Mouse (Mus musculus): ENCODE measurements at regions not wholly inside any gene's neighbourhood (a gene's known extent, or its start where the extent isn't known, plus 50 kb on each side); places are given as distances from the start of the nearest gene placed in this dataset.

DNA sequence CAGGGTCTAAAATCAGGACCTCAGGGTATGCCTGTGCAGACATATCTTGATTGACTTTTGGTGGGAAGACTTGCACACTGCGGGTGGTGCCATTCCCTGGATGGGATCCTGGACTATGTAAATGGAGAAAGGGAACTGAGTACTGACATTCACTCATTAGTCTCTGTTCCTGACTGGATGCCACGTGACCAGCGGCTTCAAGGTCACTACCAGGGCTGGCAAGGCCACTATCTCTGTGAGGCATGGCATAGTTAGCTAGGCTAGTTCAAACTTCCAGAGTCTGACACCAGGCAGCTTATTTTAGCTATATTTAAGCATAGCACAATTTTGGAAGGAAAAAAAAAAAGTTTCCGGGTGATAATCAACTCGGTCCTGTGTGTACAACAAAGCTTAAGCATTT lies 108.0 kb upstream of the Gm6657 start:
- H3K27me3 ChIP-seq (ENCODE audit: insufficient read depth, low read length) = no peaks in the 10 kb centered on the region
- TF ChIP-seq POU5F1 (IDR thresholded peaks at IDR 0.05; ENCODE audit: borderline replicate concordance, low read length) = no peak
- no peak for TF ChIP-seq NANOG (IDR thresholded peaks at IDR 0.05; ENCODE audit: borderline replicate concordance, low read length)
- no peak for TF ChIP-seq CTCF (conservative IDR thresholded peaks at IDR 0.05; ENCODE audit: low read length)
- no peaks in the 10 kb centered on the region for H3K4me1 ChIP-seq (replicated peaks; ENCODE audit: low read depth, low read length)
- H3K4me3 ChIP-seq (replicated peaks; ENCODE audit: low read length) = no peak overlapping the region
- no peaks in the 10 kb centered on the region for H3K36me3 ChIP-seq (ENCODE audit: insufficient read depth, low read length)
- H3K9me3 ChIP-seq (ENCODE audit: low read length) = no peaks in the 10 kb centered on the region

DNA sequence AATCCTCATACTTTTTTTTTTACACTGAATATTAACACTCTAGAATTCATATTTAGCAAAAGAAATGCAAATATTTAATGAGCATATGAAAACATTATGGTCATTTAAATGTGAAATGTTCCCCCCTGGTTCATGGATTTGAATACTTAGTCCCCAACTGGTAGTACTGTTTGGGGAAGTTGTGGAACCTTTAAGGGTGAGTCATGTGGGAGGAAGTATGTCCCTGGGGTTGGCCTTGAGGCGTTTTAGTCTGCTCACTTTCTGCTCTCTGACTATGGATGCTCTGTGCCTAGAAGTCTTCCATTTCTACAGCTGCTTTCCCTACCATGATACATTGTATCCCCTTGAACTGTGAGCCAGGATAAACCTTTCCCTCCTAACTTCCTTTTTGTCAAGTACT lies 106.1 kb upstream of the Gm6657 start:
- Histone ChIP-seq H3K4me3 (replicated peaks; ENCODE audit: low read length) (no peak overlapping the region), H3K27me3 (ENCODE audit: insufficient read depth, low read length) (no peaks in the 10 kb centered on the region), H3K9me3 (ENCODE audit: low read length) (no peaks in the 10 kb centered on the region), H3K4me1 (replicated peaks; ENCODE audit: low read depth, low read length) (no peaks in the 10 kb centered on the region), H3K36me3 (ENCODE audit: insufficient read depth, low read length) (no peaks in the 10 kb centered on the region)
- TF ChIP-seq CTCF (conservative IDR thresholded peaks at IDR 0.05; ENCODE audit: low read length) (no peak), NANOG (IDR thresholded peaks at IDR 0.05; ENCODE audit: borderline replicate concordance, low read length) (no peak), POU5F1 (IDR thresholded peaks at IDR 0.05; ENCODE audit: borderline replicate concordance, low read length) (no peak)

DNA sequence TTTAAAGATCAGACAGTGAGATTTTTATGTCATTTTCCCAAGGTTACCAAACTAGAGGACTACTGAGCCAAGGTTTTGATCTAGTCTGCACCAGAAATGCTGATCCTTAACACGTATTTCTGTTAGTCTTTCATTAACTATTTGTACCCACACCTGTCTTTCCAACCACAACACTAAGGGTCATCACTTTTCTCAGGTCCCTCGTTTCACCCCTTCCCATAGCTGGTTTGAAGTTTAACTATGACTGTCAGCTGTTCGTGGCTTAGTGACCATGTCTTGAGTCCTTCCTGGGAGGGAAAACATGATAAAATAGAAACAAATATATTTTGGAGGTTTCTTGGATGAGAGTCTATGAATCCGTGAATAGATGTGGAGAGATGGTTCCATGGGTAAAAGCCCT lies 99.6 kb upstream of the Gm6657 start:
- no peak for TF ChIP-seq CTCF (conservative IDR thresholded peaks at IDR 0.05; ENCODE audit: low read length)
- no peak for TF ChIP-seq NANOG (IDR thresholded peaks at IDR 0.05; ENCODE audit: borderline replicate concordance, low read length)
- no peak for TF ChIP-seq POU5F1 (IDR thresholded peaks at IDR 0.05; ENCODE audit: borderline replicate concordance, low read length)
- Histone ChIP-seq H3K4me3 (replicated peaks; ENCODE audit: low read length) (no peak overlapping the region), H3K36me3 (ENCODE audit: insufficient read depth, low read length) (no peaks in the 10 kb centered on the region), H3K9me3 (ENCODE audit: low read length) (no peaks in the 10 kb centered on the region), H3K27me3 (ENCODE audit: insufficient read depth, low read length) (no peaks in the 10 kb centered on the region), H3K4me1 (replicated peaks; ENCODE audit: low read depth, low read length) (no peaks in the 10 kb centered on the region)

DNA sequence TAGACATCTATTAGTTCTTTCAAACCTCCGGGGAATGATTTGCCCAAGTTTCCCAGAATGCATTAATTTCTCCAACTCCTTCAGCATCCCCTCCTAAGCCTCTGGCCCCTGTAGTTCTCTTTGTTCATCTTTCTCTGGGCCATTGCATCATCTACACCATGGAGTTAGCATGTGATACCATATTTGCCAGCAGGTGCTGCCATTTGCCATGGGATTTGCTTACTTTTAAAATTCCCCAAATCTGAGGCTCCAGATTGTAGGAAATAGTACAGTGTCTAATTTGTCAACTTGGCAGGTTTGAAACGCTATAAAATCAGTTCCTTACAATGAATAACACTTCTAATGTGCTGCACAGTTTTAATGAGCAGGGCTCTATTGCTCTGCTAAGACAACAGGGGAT lies 98.7 kb upstream of the Gm6657 start:
- Histone ChIP-seq H3K36me3 (ENCODE audit: insufficient read depth, low read length) (no peaks in the 10 kb centered on the region), H3K27me3 (ENCODE audit: insufficient read depth, low read length) (no peaks in the 10 kb centered on the region; the same call in 1 of the 2 replicates), H3K9me3 (ENCODE audit: low read length) (no peaks in the 10 kb centered on the region), H3K4me3 (replicated peaks; ENCODE audit: low read length) (no peak overlapping the region), H3K4me1 (replicated peaks; ENCODE audit: low read depth, low read length) (no peaks in the 10 kb centered on the region)
- TF ChIP-seq NANOG (IDR thresholded peaks at IDR 0.05; ENCODE audit: borderline replicate concordance, low read length) = no peak
- TF ChIP-seq POU5F1 (IDR thresholded peaks at IDR 0.05; ENCODE audit: borderline replicate concordance, low read length) = no peak
- TF ChIP-seq CTCF (conservative IDR thresholded peaks at IDR 0.05; ENCODE audit: low read length) = no peak

DNA sequence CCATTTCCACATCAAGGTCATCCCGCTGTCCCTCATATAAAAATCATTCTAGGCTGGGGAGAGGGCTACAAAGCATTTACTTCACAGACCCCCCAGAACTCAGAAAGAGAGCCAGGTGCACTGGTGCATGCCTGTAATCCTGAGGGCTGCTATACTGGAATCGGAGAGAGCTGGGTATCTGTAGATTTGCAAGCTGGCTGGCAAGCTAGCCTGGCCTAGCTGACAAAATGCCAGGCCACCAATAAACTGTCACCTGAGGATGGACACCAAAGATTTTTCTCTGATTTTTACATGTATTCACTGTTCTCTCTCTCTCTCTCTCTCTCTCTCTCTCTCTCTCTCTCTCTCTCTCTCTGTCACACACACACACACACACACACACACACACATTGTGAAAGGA lies 98.1 kb upstream of the Gm6657 start:
- Histone ChIP-seq H3K27me3 (ENCODE audit: insufficient read depth, low read length) (no peaks in the 10 kb centered on the region; the same call in 1 of the 2 replicates), H3K9me3 (ENCODE audit: low read length) (no peaks in the 10 kb centered on the region), H3K4me1 (replicated peaks; ENCODE audit: low read depth, low read length) (no peaks in the 10 kb centered on the region), H3K36me3 (ENCODE audit: insufficient read depth, low read length) (no peaks in the 10 kb centered on the region), H3K4me3 (replicated peaks; ENCODE audit: low read length) (no peak overlapping the region)
- TF ChIP-seq POU5F1 (IDR thresholded peaks at IDR 0.05; ENCODE audit: borderline replicate concordance, low read length) = no peak
- TF ChIP-seq NANOG (IDR thresholded peaks at IDR 0.05; ENCODE audit: borderline replicate concordance, low read length) = no peak
- TF ChIP-seq CTCF (conservative IDR thresholded peaks at IDR 0.05; ENCODE audit: low read length) = no peak

DNA sequence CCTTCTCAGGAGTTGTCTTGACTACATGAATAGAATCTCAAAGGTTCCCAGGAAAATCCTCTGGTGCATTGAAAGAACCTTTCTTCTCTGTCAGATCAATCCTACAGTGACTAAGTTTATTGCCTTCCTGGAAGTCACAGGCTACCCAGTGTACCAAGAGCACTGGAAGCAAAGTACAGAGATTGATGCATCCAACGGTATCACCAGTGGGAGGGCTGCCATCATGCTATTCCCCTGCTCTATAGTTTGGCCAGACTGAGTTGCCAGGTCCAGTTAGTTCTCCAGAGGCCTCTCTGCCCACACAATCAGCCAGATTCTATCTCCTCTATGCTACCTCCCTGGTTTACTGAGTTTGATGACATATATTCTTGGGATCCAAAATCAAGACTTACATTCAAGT lies 96.9 kb upstream of the Gm6657 start:
- TF ChIP-seq CTCF (conservative IDR thresholded peaks at IDR 0.05; ENCODE audit: low read length) = no peak
- no peak for TF ChIP-seq NANOG (IDR thresholded peaks at IDR 0.05; ENCODE audit: borderline replicate concordance, low read length)
- no peak for TF ChIP-seq POU5F1 (IDR thresholded peaks at IDR 0.05; ENCODE audit: borderline replicate concordance, low read length)
- Histone ChIP-seq H3K27me3 (ENCODE audit: insufficient read depth, low read length) (no peaks in the 10 kb centered on the region; the same call in 1 of the 2 replicates), H3K36me3 (ENCODE audit: insufficient read depth, low read length) (no peaks in the 10 kb centered on the region), H3K4me1 (replicated peaks; ENCODE audit: low read depth, low read length) (no peaks in the 10 kb centered on the region), H3K4me3 (replicated peaks; ENCODE audit: low read length) (no peak overlapping the region), H3K9me3 (ENCODE audit: low read length) (no peaks in the 10 kb centered on the region)

DNA sequence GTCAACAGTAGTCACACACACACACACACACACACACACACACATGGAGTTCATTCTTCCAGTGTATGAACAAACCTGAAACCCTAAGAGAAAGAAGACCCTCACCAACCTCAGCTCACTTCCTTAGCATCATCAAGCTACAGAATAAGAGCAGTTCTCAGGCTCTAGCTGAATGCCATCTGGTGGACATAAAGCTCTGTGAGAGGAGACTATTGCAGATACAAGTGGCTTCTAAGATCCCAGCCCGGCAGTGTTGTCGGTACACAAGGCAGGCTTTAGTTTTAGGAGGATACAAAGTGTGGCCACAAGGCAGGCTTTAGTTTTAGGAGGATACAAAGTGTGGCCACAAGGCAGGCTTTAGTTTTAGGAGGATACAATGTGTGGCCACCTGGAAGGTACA lies 96.3 kb upstream of the Gm6657 start:
- no peak for TF ChIP-seq CTCF (conservative IDR thresholded peaks at IDR 0.05; ENCODE audit: low read length)
- TF ChIP-seq POU5F1 (IDR thresholded peaks at IDR 0.05; ENCODE audit: borderline replicate concordance, low read length) = no peak
- TF ChIP-seq NANOG (IDR thresholded peaks at IDR 0.05; ENCODE audit: borderline replicate concordance, low read length) = no peak
- no peaks in the 10 kb centered on the region for H3K4me1 ChIP-seq (replicated peaks; ENCODE audit: low read depth, low read length)
- H3K36me3 ChIP-seq (ENCODE audit: insufficient read depth, low read length) = no peaks in the 10 kb centered on the region
- H3K4me3 ChIP-seq (replicated peaks; ENCODE audit: low read length) = no peak overlapping the region
- no peaks in the 10 kb centered on the region for H3K9me3 ChIP-seq (ENCODE audit: low read length)
- no peaks in the 10 kb centered on the region; the same call in 1 of the 2 replicates for H3K27me3 ChIP-seq (ENCODE audit: insufficient read depth, low read length)

DNA sequence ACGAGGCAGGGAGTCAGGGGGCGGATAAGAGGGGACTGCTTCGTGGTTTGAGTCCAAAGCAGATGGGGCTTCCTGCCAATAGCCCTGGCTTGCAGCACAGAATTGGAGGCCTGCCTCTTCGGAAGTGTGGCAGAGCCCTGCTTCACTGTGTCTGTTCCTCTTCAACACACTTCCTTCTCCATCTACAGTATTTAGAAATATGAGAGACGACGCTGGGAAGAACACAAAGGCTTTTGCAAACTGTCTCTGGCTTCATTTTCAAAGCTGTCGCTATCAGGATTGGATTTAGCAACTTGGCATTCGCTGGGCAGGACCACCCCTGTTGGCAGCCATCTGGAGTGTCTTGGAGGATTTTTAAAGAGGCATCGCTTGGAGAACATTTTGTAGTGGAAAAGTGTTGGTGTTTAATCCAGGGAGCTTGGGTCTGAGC lies 95.3 kb upstream of the Gm6657 start:
- Histone ChIP-seq H3K9me3 (ENCODE audit: low read length) (no peaks in the 10 kb centered on the region), H3K27me3 (ENCODE audit: insufficient read depth, low read length) (no peaks in the 10 kb centered on the region; the same call in 1 of the 2 replicates), H3K4me3 (replicated peaks; ENCODE audit: low read length) (no peak overlapping the region), H3K36me3 (ENCODE audit: insufficient read depth, low read length) (no peaks in the 10 kb centered on the region), H3K4me1 (replicated peaks; ENCODE audit: low read depth, low read length) (no peaks in the 10 kb centered on the region)
- TF ChIP-seq POU5F1 (IDR thresholded peaks at IDR 0.05; ENCODE audit: borderline replicate concordance, low read length) (no peak), NANOG (IDR thresholded peaks at IDR 0.05; ENCODE audit: borderline replicate concordance, low read length) (no peak), CTCF (conservative IDR thresholded peaks at IDR 0.05; ENCODE audit: low read length) (no peak)

DNA sequence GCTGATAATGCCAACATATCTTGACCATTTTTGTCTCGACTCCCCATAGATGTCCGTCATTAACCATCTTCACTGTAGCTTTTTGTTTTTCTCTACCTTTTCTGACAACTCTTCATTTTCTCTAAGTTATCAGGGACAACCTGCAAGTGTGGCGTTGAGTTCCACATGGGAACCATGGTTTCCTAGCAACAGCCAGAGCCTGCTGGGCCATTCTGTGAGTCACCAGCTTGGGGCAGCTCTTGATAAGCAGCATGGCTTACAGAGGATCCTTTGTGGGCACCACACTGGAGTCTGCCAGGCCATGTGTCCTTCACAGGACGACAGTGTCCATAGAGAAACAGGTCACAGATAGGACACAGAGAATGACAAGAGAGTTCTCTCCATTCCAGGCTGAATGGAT lies 94.3 kb upstream of the Gm6657 start:
- TF ChIP-seq CTCF (conservative IDR thresholded peaks at IDR 0.05; ENCODE audit: low read length) (no peak), NANOG (IDR thresholded peaks at IDR 0.05; ENCODE audit: borderline replicate concordance, low read length) (no peak), POU5F1 (IDR thresholded peaks at IDR 0.05; ENCODE audit: borderline replicate concordance, low read length) (no peak)
- Histone ChIP-seq H3K36me3 (ENCODE audit: insufficient read depth, low read length) (no peaks in the 10 kb centered on the region), H3K9me3 (ENCODE audit: low read length) (no peaks in the 10 kb centered on the region), H3K27me3 (ENCODE audit: insufficient read depth, low read length) (no peaks in the 10 kb centered on the region; the same call in 1 of the 2 replicates), H3K4me1 (replicated peaks; ENCODE audit: low read depth, low read length) (no peaks in the 10 kb centered on the region), H3K4me3 (replicated peaks; ENCODE audit: low read length) (no peak overlapping the region)

Measured in E14TG2a.4 (cell line).